26 mouse cellular contexts compared by ENCODE assay signal in the genomic region with DNA sequence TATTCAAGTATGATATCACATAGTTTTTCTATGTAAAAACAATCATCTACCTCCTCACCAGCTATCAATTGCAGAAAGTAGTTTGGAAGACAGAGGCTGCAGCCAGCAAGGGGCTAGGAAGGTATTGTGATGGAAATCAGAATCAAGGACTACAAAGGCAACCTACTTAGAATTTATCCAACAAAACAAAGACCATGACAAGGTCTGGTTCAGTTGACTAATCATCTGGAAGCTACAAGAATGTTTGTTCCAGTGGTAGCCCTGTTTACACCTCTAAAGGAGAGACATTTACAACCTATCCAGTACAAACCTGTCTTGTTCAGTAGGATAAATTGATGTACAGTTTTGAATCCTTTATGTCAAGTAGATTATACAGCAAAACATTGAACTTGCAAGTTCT.
DNase-seq lines count a peak whose midpoint lies in the region; ATAC-seq and TF ChIP-seq lines count a peak whose summit lies in the region.
"Had no signal": no experiment of that assay in that cellular context is flagged by ENCODE, and none has a peak within 500 bp of the region (broad histone marks: within the 10 kb centered on the region; RNA-seq: fewer than 3 reads in every experiment).

No protein-coding gene starts in this region.

- H3K4me3 ChIP-seq in ES-E14 (ENCODE audit: insufficient read depth in 1 of 2, low read depth in 1 of 2, low read length in 2 of 2, poor library complexity in 1 of 2, severe bottlenecking in 1 of 2): no peak overlapping the region
- no peak overlapping the region for H3K4me3 ChIP-seq in heart, embryonic 11.5 days (ENCODE audit: low read depth, low read length)
- H3K4me3 ChIP-seq in lung, postnatal 0 days (ENCODE audit: low read depth, low read length): no peak overlapping the region

- no peaks in the 10 kb centered on the region for H3K27me3 ChIP-seq in heart, embryonic 11.5 days (ENCODE audit: control insufficient read depth, insufficient read depth, low read length)
- H3K27me3 ChIP-seq in lung, postnatal 0 days (replicated peaks; ENCODE audit: insufficient read depth, low read length): no peaks in the 10 kb centered on the region
- H3K27me3 ChIP-seq: CH12.LX, Patski had no signal

- ATAC-seq in heart, embryonic 11.5 days (replicated peaks; ENCODE audit: insufficient number of reproducible peaks, low FRiP score, low TSS enrichment): no peak
- no peak for ATAC-seq in lung, postnatal 0 days
- ATAC-seq: activated CD4-positive, CD25-positive, alpha-beta regulatory T cell, adult 4 months; CD4-positive, CD25-positive, alpha-beta regulatory T cell, adult 4 months; Patski had no signal

- no peaks in the 10 kb centered on the region for H3K36me3 ChIP-seq in ES-E14 (ENCODE audit: control insufficient read depth, insufficient read depth, low read length, poor library complexity, severe bottlenecking)
- no peaks in the 10 kb centered on the region for H3K36me3 ChIP-seq in heart, embryonic 11.5 days (ENCODE audit: control insufficient read depth, insufficient read depth, low read length)
- H3K36me3 ChIP-seq in lung, postnatal 0 days (ENCODE audit: insufficient read depth, low read length): no peaks in the 10 kb centered on the region
- H3K36me3 ChIP-seq: G1E had no signal

- TF ChIP-seq EP300 in lung, postnatal 0 days (IDR thresholded peaks at IDR 0.05): no peak

- TF ChIP-seq CTCF in lung, postnatal 0 days (IDR thresholded peaks at IDR 0.05): no peak

- H3K9ac ChIP-seq in ES-E14 (ENCODE audit: insufficient read depth, low read depth, low read length, poor library complexity, severe bottlenecking): no peak overlapping the region
- no peak overlapping the region for H3K9ac ChIP-seq in heart, embryonic 11.5 days (ENCODE audit: low read depth, low read length)
- H3K9ac ChIP-seq in lung, postnatal 0 days (replicated peaks; ENCODE audit: low read depth): no peak overlapping the region

- peak; percentile 75 for DNase-seq in ES-CJ7 (ENCODE audit: low read depth, low spot score)
- peak; percentile 21 for DNase-seq in ES-E14 (ENCODE audit: low read depth, low spot score)
- peak; percentile 77 for DNase-seq in R1 (ENCODE audit: low read depth, low spot score)
- peak; percentile 64 for DNase-seq in ZHBTc4 (ENCODE audit: low read depth, low spot score)
- DNase-seq in gastrocnemius, adult 18-20 months (ENCODE audit: low spot score): no peak
- no peak for DNase-seq in thymus, adult 18-20 months
- DNase-seq in lung, postnatal 0 days (ENCODE audit: low spot score): no peak
- DNase-seq: adrenal gland, adult 2 months; adrenal gland, adult 8-10 months; adrenal gland, postnatal 10 days; adrenal gland, postnatal 14 days; adrenal gland, postnatal 25 days; adrenal gland, postnatal 36 days; B cell, adult 2 months; cerebellum, adult 11 months; cerebellum, adult 11-12 months; cerebellum, adult 18-20 months; cerebellum, adult 2 months; cerebellum, adult 8-10 months; cerebellum, adult 9-10 months had no signal

- H3K27ac ChIP-seq in ES-E14 (ENCODE audit: insufficient read depth, low read depth, low read length, poor library complexity, severe bottlenecking): no peak overlapping the region
- H3K27ac ChIP-seq in heart, embryonic 11.5 days (ENCODE audit: low read depth, low read length): no peak overlapping the region
- no peak overlapping the region for H3K27ac ChIP-seq in lung, postnatal 0 days (ENCODE audit: low read length)

- no peaks in the 10 kb centered on the region for H3K9me3 ChIP-seq in ES-E14 (ENCODE audit: control insufficient read depth, insufficient read depth, low read depth, low read length)
- no peaks in the 10 kb centered on the region for H3K9me3 ChIP-seq in heart, embryonic 11.5 days (replicated peaks; ENCODE audit: control insufficient read depth, low read length)
- H3K9me3 ChIP-seq in lung, postnatal 0 days (ENCODE audit: low read length): no peaks in the 10 kb centered on the region
- H3K9me3 ChIP-seq: G1E had no signal

- no peak overlapping the region for H3K4me2 ChIP-seq in heart, embryonic 11.5 days
- H3K4me2 ChIP-seq in lung, postnatal 0 days (replicated peaks; ENCODE audit: low read depth, low read length): no peak overlapping the region

- in situ Hi-C loops in ES-E14 (cut with MboI; ENCODE audit: low sequenced_read_pairs in 2 of 2, unreplicated experiment in 2 of 2): no loop called here

- no peaks in the 10 kb centered on the region for H3K4me1 ChIP-seq in ES-E14 (ENCODE audit: control insufficient read depth in 2 of 2, insufficient read depth in 2 of 2, low read length in 2 of 2, poor library complexity in 1 of 2)
- H3K4me1 ChIP-seq in heart, embryonic 11.5 days (ENCODE audit: control insufficient read depth, insufficient read depth, low read length): no peaks in the 10 kb centered on the region
- no peaks in the 10 kb centered on the region for H3K4me1 ChIP-seq in lung, postnatal 0 days (ENCODE audit: insufficient read depth, low read depth, low read length)

TF ChIP-seq in ES-E14, 5 proteins besides CTCF, POLR2A, EP300 and RAD21:
- TF ChIP-seq CHD2 (IDR thresholded peaks at IDR 0.05; ENCODE audit: low read depth, low read length): 0 out of 2 replicates have a peak, but pooled peaks have one; percentile 19
- TF ChIP-seq MAFK (IDR thresholded peaks at IDR 0.05; ENCODE audit: insufficient read depth, low read depth, low read length): no peak
- no peak for TF ChIP-seq HCFC1 (IDR thresholded peaks at IDR 0.05; ENCODE audit: borderline replicate concordance, insufficient read depth, low read length)

Comparison
In these comparisons a context has a peak if more than half of its experiments do, and no peak if none do; other contexts are left out.
1. DNase-seq: peak in ES-CJ7 (single experiment), ES-E14 (single experiment), R1 (single experiment) and ZHBTc4 (single experiment); none in gastrocnemius, adult 18-20 months (single experiment), thymus, adult 18-20 months (0 of 2) and lung, postnatal 0 days (single experiment).